ENCODE assay signal across 1 mouse cellular context in the genomic region with DNA sequence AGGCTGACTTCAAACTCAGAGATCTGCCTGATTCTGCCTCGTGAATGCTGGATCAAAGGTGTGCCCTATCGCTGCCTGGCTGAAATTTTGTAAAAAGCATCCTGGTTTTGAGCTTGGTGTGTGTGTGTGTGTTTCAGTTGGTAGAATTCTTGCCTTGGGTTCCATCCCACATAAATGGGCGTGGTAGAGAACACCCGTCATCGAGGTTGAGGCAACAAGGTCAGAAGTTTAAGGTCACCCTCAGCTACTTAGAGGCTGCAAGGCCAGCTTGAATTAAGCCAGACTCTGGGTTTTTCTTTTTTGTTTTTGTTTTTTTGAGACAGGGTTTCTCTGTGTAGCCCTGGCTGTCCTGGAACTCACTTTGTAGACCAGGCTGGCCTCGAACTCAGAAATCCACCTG.
A peak's percentile ranks its signal among the peaks of the same experiment; 100 is the strongest.
TF ChIP-seq lines count a peak whose summit lies in the region.

No protein-coding gene starts in this region.

TF ChIP-seq in ES-E14, 5 proteins besides CTCF, POLR2A, EP300 and RAD21:
- TF ChIP-seq ZNF384 (IDR thresholded peaks at IDR 0.05; ENCODE audit: low read depth, low read length) (peak; percentile 5; the same call in 1 of the 2 replicates), MAFK (IDR thresholded peaks at IDR 0.05; ENCODE audit: insufficient read depth, low read depth, low read length) (no peak)
